9 mouse cellular contexts compared by ENCODE assay signal in the genomic region with DNA sequence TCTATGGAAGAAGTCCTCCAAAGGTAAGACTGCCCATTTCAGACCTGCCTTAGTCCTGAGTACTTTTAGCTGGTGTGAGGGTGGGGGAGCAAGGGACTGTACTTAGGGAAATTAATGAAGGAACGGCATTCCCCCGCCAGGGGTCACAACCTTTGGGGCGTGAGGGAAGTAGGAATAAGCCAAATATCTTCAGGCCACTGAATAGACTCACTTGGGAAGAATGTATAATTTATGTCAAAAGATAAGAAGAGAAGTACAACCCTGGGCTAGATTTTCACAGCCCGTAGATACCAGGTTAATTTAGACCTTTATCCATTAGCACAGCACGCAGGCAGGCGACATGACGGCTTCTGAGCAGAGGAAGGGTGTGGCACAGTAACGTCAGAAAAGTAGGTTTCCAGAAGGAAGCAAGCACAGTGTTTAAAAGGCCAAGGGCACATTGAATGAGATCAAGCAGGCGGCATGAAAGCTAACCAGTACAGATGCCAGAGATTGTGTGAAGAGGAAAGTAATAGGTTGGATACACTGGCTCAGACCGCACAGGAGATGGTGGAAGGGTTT. TPM values are rescaled to one million over a fixed set of nuclear protein-coding genes. Genes with fewer than 3 reads are reported as not detected.
DNase-seq lines count a peak whose midpoint lies in the region; ATAC-seq lines count a peak whose summit lies in the region.
"Had no signal": no experiment of that assay in that cellular context is flagged by ENCODE, and none has a peak within 500 bp of the region (broad histone marks: within the 10 kb centered on the region; RNA-seq: fewer than 3 reads in every experiment).

No protein-coding gene starts in this region.

- ATAC-seq in kidney, embryonic 16.5 days (ENCODE audit: low FRiP score, low TSS enrichment): no peak
- no peak for ATAC-seq in megakaryocyte, adult 5-6 weeks (ENCODE audit: poor library complexity, severe bottlenecking)

- no peak overlapping the region for H3K4me2 ChIP-seq in kidney, embryonic 16.5 days (replicated peaks; ENCODE audit: low read depth, low read length)
- H3K4me2 ChIP-seq: midbrain, embryonic 12.5 days had no signal

- no peaks in the 10 kb centered on the region for H3K27me3 ChIP-seq in kidney, embryonic 16.5 days (ENCODE audit: insufficient read depth, low read length)
- H3K27me3 ChIP-seq: midbrain, embryonic 12.5 days had no signal

- H3K4me1 ChIP-seq in kidney, embryonic 16.5 days (ENCODE audit: insufficient read depth, low read length): peaks cover 21% of the 10 kb centered on the region
- H3K4me1 ChIP-seq: midbrain, embryonic 12.5 days had no signal

- peaks cover 15% of the 10 kb centered on the region for H3K9me3 ChIP-seq in kidney, embryonic 16.5 days (ENCODE audit: low read length)

- peak; percentile 62 to 65 for DNase-seq in heart, adult 18-20 months
- no peak for DNase-seq in heart, adult 8-10 months (ENCODE audit: low spot score)
- peak; percentile 53 for DNase-seq in adrenal gland, postnatal 25 days
- DNase-seq in lung, postnatal 10 days: peak; percentile 43
- DNase-seq in layer of hippocampus, adult 9-10 months (ENCODE audit: low spot score): no peak
- DNase-seq in left cerebral cortex, postnatal 14 days (ENCODE audit: low spot score in 2 of 2): no peak

- no peak overlapping the region for H3K9ac ChIP-seq in kidney, embryonic 16.5 days (replicated peaks; ENCODE audit: low read length)
- H3K9ac ChIP-seq: midbrain, embryonic 12.5 days had no signal

- no peak overlapping the region for H3K4me3 ChIP-seq in kidney, embryonic 16.5 days (ENCODE audit: low read length)
- H3K4me3 ChIP-seq: midbrain, embryonic 12.5 days had no signal

- 55% methylated on average over 10 of the region's 10 CpGs for WGBS in kidney, embryonic 16.5 days

- peak overlapping the region; percentile 67; the same call in 1 of the 2 replicates for H3K27ac ChIP-seq in kidney, embryonic 16.5 days (ENCODE audit: low read length)
- H3K27ac ChIP-seq: midbrain, embryonic 12.5 days had no signal

- intact Hi-C loops in left cerebral cortex, postnatal 14 days (cut with DNase I): no loop called here

- H3K36me3 ChIP-seq in kidney, embryonic 16.5 days (ENCODE audit: insufficient read depth, low read length): no peaks in the 10 kb centered on the region; the same call in 1 of the 2 replicates
- H3K36me3 ChIP-seq: midbrain, embryonic 12.5 days had no signal

RNA-seq across cellular contexts. Expression of a gene that starts 37.0 kb away (rescaled TPM):
- total RNA-seq in heart, adult 18-20 months (2021): 10 to 100 TPM; 41.8 to 43.5 TPM
- 10 to 100 TPM; 36.4 to 44.4 (median 39.3) TPM for total RNA-seq in heart, adult 8-10 months (2022)
- 225 and 226 TPM in 2 replicates for total RNA-seq in adrenal gland, postnatal 25 days (2021)
- 103 and 120 TPM in 2 replicates for polyA plus RNA-seq in kidney, embryonic 16.5 days (2015; fragmentation: Nextera tagmentation; extraction: Ambion mirVana)
- 10 to 100 TPM; 26.9 TPM for total RNA-seq in left cerebral cortex, postnatal 14 days (2021)
- 1.1 TPM in 2 replicates for total RNA-seq in megakaryocyte, adult 5-6 weeks (2015)
- total RNA-seq in megakaryocyte, adult 5-6 weeks (2017): 0.26 and 1.5 TPM in 2 replicates

Comparison
In these comparisons a context has a peak if more than half of its experiments do, and no peak if none do; other contexts are left out.
1. DNase-seq: peak in heart, adult 18-20 months (2 of 2), adrenal gland, postnatal 25 days (single experiment) and lung, postnatal 10 days (single experiment); none in heart, adult 8-10 months (single experiment), layer of hippocampus, adult 9-10 months (single experiment) and left cerebral cortex, postnatal 14 days (0 of 2).
2. RNA of a gene that starts 37.0 kb away (total RNA-seq): 225 to 226 TPM in adrenal gland, postnatal 25 days, 41.8 to 43.5 TPM in heart, adult 18-20 months, 36.4 to 44.4 TPM in heart, adult 8-10 months and 26.9 TPM in left cerebral cortex, postnatal 14 days; 0.26 to 1.5 TPM in megakaryocyte, adult 5-6 weeks; every median in the first group is over 10 times any median in the second.